Mouse (Mus musculus): ENCODE measurements at regions not wholly inside any gene's neighbourhood (a gene's known extent, or its start where the extent isn't known, plus 50 kb on each side); places are given as distances from the start of the nearest gene placed in this dataset.

- H3K4me2 ChIP-seq, result no peak overlapping the region
- TF ChIP-seq CTCF (IDR thresholded peaks at IDR 0.05; ENCODE audit: low read depth), result no peak
- no peak for DNase-seq
- WGBS, result 79% methylated on average over 2 of the region's 2 CpGs
- no peak overlapping the region for H3K4me3 ChIP-seq (ENCODE audit: low read depth, low read length)
- H3K4me1 ChIP-seq (ENCODE audit: insufficient read depth), result no peaks in the 10 kb centered on the region
- H3K27ac ChIP-seq (ENCODE audit: low read depth), result no peak overlapping the region
- H3K9ac ChIP-seq, result no peak overlapping the region
- ATAC-seq (ENCODE audit: insufficient read depth), result no peak
- no peaks in the 10 kb centered on the region for H3K36me3 ChIP-seq (ENCODE audit: insufficient read depth)
- H3K9me3 ChIP-seq (ENCODE audit: low read depth, low read length), result no peaks in the 10 kb centered on the region
- no peaks in the 10 kb centered on the region for H3K27me3 ChIP-seq (ENCODE audit: insufficient read depth, low read length)
Observed at GRCm38 (mm10) chr7:73872181-73872580, 132.1 kb downstream of the Fam174b start.

GRCm38 (mm10) chr7:73881252-73882042 is 132.0 kb downstream of the St8sia2 start:
- Histone ChIP-seq H3K4me3 (ENCODE audit: low read depth, low read length) (no peak overlapping the region), H3K27ac (ENCODE audit: low read depth) (no peak overlapping the region), H3K9me3 (ENCODE audit: low read depth, low read length) (no peaks in the 10 kb centered on the region), H3K4me1 (ENCODE audit: insufficient read depth) (no peaks in the 10 kb centered on the region), H3K27me3 (ENCODE audit: insufficient read depth, low read length) (no peaks in the 10 kb centered on the region), H3K9ac (no peak overlapping the region), H3K4me2 (no peak overlapping the region), H3K36me3 (ENCODE audit: insufficient read depth) (no peaks in the 10 kb centered on the region)
- DNase-seq (no peak), ATAC-seq (ENCODE audit: insufficient read depth) (no peak)
- WGBS, result 80% methylated on average over 13 of the region's 13 CpGs
- no peak for TF ChIP-seq CTCF (IDR thresholded peaks at IDR 0.05; ENCODE audit: low read depth)

DNA sequence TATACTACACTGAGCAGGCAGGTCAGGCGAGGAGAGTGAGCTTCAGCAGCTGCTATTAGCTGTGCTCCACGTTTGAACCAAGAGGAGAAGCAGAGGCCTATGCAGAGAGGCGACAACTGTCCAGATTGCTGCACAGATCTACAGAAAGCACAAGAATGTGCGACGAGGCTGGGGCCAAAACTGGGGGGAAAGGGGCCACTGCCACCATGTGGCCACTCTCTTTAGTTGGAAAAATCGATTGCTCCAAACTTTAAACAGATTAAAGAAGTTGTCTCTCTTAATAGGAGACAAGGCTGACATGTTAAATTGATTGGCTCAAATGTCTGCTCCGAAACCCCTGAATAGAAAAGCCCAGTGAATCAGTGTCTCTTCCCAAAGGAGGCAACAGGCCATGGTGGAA is 127.3 kb downstream of the St8sia2 start:
- H3K4me1 ChIP-seq (ENCODE audit: insufficient read depth), result no peaks in the 10 kb centered on the region
- no peaks in the 10 kb centered on the region for H3K27me3 ChIP-seq (ENCODE audit: insufficient read depth, low read length)
- H3K4me2 ChIP-seq, result no peak overlapping the region
- ATAC-seq (ENCODE audit: insufficient read depth) (no peak), DNase-seq (peak; percentile 46)
- H3K4me3 ChIP-seq (ENCODE audit: low read depth, low read length), result no peak overlapping the region
- H3K9ac ChIP-seq, result no peak overlapping the region
- H3K36me3 ChIP-seq (ENCODE audit: insufficient read depth), result no peaks in the 10 kb centered on the region
- peak; percentile 48 for TF ChIP-seq CTCF (IDR thresholded peaks at IDR 0.05; ENCODE audit: low read depth)
- WGBS, result 40% methylated on average over 7 of the region's 7 CpGs
- no peaks in the 10 kb centered on the region for H3K9me3 ChIP-seq (ENCODE audit: low read depth, low read length)
- H3K27ac ChIP-seq (ENCODE audit: low read depth), result no peak overlapping the region

All from lung, embryonic 14.5 days (tissue).